Mouse (Mus musculus) spleen, postnatal 36 days (tissue): ENCODE results near the gene Tdp1.

Experiments used
- DNase-seq, 2 experiments: peaks; one replicate each; pipeline ENCODE4 v3.0.0; 2022; ENCODE audit warnings: low spot score in 2 of 2, mixed read lengths in 1 of 2

Gene Tdp1

DNA sequence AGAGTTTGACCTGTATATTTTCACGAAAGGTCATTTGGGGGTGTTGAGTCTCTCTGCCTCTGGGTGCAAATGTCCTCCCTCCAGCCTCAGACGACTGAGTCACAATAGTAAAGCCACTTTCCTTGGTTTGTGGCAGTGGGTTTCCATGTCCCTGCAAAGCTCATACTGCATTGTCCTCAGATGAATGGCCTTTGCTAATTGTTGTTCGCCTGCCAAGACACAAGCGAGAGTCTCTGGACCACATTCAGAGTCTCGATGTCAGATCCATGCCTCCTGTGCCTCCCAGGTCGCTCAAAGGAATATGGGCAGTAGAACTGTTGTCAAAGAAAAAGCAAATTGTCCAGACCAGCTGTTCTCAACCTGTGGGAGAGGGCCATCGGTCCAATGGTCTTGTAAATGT is 116.1 kb downstream of the Tdp1 start:
- DNase-seq: no peak

DNA sequence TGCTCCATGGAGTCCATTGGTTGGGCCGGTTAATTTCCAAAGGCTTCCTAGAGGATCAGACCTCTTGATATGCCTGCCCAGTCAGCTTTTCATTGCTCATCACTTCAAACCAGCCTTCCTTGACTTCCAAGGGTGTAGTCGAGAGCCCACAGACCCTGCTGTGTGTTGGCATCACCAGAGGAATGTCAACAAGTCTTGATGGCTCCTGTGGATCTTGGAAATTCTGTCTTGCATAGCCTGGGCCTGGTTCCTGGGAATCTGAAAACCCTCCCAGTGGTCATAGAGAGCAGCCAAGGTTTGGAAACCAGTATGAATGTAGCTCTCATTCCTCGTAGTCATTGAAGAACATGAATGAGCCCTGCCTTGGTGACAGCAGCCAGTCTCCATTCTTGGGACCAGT is 116.9 kb downstream of the Tdp1 start:
- DNase-seq: no peak

DNA sequence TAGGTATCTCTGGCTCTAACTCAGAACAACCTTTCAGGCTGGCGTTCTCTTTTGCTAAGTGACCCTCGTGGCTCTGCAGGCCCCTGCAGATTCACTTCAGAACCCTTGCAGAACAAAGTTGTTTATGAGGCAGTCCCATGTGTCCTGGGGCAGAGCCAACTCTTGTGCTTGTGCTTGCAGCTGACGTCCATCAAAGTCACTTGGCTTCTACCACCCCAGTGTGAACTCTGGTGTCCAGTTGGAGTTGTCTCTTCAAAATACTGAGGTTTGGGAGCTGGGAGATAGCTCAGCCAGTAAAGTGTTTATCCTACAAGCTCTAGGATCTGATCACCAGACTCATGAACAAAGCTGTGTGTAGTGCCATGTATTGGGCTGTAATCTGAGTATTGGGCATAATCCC is 117.6 kb downstream of the Tdp1 start:
- DNase-seq: no peak

DNA sequence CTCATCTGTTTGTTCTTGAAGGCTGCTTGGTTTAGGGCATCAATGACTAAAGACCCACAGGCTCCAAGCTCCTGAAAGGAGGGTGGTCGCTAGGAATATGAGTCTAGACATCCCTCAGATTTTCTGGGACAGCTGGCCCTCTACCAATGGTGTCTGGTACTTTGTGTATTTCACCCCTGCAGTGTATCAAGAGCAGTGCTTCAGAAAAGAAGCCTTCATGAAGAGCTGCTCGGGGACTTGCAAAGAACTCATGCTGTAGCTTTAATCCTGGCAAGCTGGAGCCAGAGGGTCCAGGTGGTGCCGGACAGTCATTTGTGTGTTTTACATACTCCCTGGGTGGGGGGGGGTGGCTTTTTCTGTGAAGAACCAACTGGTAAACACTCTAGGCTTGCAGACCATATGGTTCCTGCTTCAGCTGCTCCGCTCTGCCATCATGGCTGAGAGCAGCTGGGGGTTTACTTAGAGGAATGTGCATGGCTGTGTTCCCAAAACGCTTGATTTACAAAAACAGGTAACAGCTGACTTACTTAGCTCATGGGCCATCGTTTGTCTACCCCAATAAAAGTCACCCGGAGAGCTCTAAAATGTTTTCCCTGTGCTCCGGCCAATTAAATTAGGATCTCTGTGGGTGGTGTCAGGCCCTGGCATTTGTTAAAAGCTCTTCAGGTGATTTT is 118.7 kb downstream of the Tdp1 start:
- no peak for DNase-seq
